Mouse (Mus musculus): ENCODE data around the gene Tenm3. TPM values are rescaled to one million over a fixed set of nuclear protein-coding genes. Genes with fewer than 3 reads are reported as not detected.

Gene Tenm3
- polyA plus RNA-seq, 1 experiment from 2014 or later = 7.0 TPM

GRCm38 (mm10) chr8:48740147-48740881 is 103.4 kb downstream of the Tenm3 start:
- Histone ChIP-seq H3K27ac (replicated peaks) (no peak overlapping the region), H3K4me2 (peak overlapping the region; percentile 38), H3K27me3 (replicated peaks) (0 out of 2 replicates have a peak, but pooled peaks cover 4% of the 10 kb centered on the region), H3K4me1 (peaks cover 5% of the 10 kb centered on the region; the same call in 1 of the 2 replicates), H3K36me3 (no peaks in the 10 kb centered on the region), H3K4me3 (no peak overlapping the region), H3K9me3 (no peaks in the 10 kb centered on the region), H3K9ac (no peak overlapping the region)
- 64% methylated on average over 23 of the region's 23 CpGs for WGBS
- no peak for ATAC-seq (ENCODE audit: extremely low read depth, insufficient number of reproducible peaks, low FRiP score, low TSS enrichment)

DNA sequence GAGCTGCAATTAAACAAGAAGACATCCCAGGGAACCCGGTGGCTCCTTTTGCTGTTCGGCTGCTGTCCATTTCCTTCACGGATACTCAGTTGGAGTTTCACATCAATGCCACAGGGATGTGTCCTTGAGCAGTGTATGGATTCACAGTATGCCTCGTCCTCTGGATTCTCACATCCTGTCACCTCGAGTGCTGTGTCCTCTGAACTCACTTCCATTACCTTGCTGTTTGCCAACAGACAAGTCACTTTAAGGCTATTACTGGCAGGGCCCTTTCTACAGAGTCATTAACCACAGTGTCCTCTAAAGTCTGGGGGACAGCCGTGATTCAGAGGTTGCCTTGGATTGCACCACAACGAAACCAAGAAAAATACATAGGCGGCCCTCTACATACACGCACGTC is 110.0 kb downstream of the Tenm3 start:
- no peaks in the 10 kb centered on the region for H3K9me3 ChIP-seq
- no peak overlapping the region for H3K9ac ChIP-seq
- 0 out of 2 replicates have a peak, but pooled peaks cover under 1% of the 10 kb centered on the region for H3K27me3 ChIP-seq (replicated peaks)
- no peaks in the 10 kb centered on the region for H3K36me3 ChIP-seq
- WGBS = 69% methylated on average over 10 of the region's 10 CpGs
- H3K4me2 ChIP-seq = no peak overlapping the region
- ATAC-seq (ENCODE audit: extremely low read depth, insufficient number of reproducible peaks, low FRiP score, low TSS enrichment) = no peak
- no peaks in the 10 kb centered on the region for H3K4me1 ChIP-seq
- H3K27ac ChIP-seq (replicated peaks) = no peak overlapping the region
- H3K4me3 ChIP-seq = no peak overlapping the region

DNA sequence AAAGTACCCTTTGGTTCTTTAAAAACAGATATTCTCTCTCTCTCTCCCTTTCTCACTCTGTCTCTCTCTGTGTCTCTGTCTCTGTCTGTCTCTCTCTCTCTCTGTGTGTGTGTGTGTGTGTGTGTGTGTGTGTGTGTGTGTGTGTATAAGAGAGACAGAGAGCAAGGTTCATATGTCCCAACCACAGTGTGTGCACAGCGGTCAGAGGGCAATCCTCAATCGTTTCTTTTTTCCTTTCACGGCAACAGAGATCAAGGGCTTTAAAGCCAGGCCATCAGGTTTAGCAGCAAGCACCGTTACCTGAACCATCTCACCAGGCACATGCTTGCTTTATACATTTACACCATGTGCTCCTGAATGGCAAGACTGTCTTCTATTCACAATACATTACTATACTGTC is 110.7 kb downstream of the Tenm3 start:
- no peaks in the 10 kb centered on the region for H3K4me1 ChIP-seq
- H3K9ac ChIP-seq = no peak overlapping the region
- 76% methylated on average over 4 of the region's 4 CpGs for WGBS
- H3K4me2 ChIP-seq = no peak overlapping the region
- no peak overlapping the region for H3K27ac ChIP-seq (replicated peaks)
- no peaks in the 10 kb centered on the region for H3K36me3 ChIP-seq
- H3K4me3 ChIP-seq = no peak overlapping the region
- no peaks in the 10 kb centered on the region for H3K9me3 ChIP-seq
- H3K27me3 ChIP-seq (replicated peaks) = no peaks in the 10 kb centered on the region
- ATAC-seq (ENCODE audit: extremely low read depth, insufficient number of reproducible peaks, low FRiP score, low TSS enrichment) = no peak

DNA sequence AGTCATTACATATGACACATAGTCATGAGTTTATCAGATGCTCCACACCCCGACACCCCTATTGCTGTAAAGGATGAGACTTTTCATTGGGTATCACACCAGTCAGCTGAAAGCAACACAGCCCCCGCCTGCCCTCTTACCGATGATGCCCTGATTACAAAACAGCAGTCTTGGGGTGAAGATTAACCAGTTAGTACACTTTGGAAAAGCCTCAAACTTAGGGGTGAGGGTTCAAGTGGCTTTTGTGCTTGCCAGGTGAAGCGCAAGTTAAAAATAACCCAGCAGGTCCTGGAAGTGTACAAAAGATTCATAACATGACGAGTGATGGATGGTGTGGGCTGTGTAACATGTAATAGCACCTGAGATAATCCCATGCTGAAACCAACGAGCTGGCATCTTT is 113.0 kb downstream of the Tenm3 start:
- Histone ChIP-seq H3K9ac (no peak overlapping the region), H3K9me3 (no peaks in the 10 kb centered on the region), H3K4me3 (no peak overlapping the region), H3K27me3 (replicated peaks) (no peaks in the 10 kb centered on the region), H3K27ac (replicated peaks) (no peak overlapping the region), H3K4me2 (no peak overlapping the region), H3K4me1 (no peaks in the 10 kb centered on the region), H3K36me3 (no peaks in the 10 kb centered on the region)
- no peak for ATAC-seq (ENCODE audit: extremely low read depth, insufficient number of reproducible peaks, low FRiP score, low TSS enrichment)
- WGBS = 60% methylated on average over 6 of the region's 6 CpGs

GRCm38 (mm10) chr8:48728833-48729690 is 114.7 kb downstream of the Tenm3 start:
- Histone ChIP-seq H3K4me2 (no peak overlapping the region), H3K36me3 (no peaks in the 10 kb centered on the region), H3K9ac (no peak overlapping the region), H3K27me3 (replicated peaks) (no peaks in the 10 kb centered on the region), H3K4me1 (no peaks in the 10 kb centered on the region), H3K4me3 (no peak overlapping the region), H3K27ac (replicated peaks) (no peak overlapping the region), H3K9me3 (no peaks in the 10 kb centered on the region)
- ATAC-seq (ENCODE audit: extremely low read depth, insufficient number of reproducible peaks, low FRiP score, low TSS enrichment) = no peak
- WGBS = 79% methylated on average over 21 of the region's 21 CpGs

- no peaks in the 10 kb centered on the region for H3K27me3 ChIP-seq (replicated peaks)
- H3K4me2 ChIP-seq = no peak overlapping the region
- no peak for ATAC-seq (ENCODE audit: extremely low read depth, insufficient number of reproducible peaks, low FRiP score, low TSS enrichment)
- H3K27ac ChIP-seq (replicated peaks) = no peak overlapping the region
- no peaks in the 10 kb centered on the region for H3K36me3 ChIP-seq
- H3K4me1 ChIP-seq = no peaks in the 10 kb centered on the region
- H3K9ac ChIP-seq = no peak overlapping the region
- no peaks in the 10 kb centered on the region for H3K9me3 ChIP-seq
- WGBS = 92% methylated on average over 6 of the region's 6 CpGs
- no peak overlapping the region for H3K4me3 ChIP-seq
These were observed 115.7 kb downstream of the Tenm3 start for GRCm38 (mm10) chr8:48728006-48728405.

- Histone ChIP-seq H3K4me3 (no peak overlapping the region), H3K27ac (replicated peaks) (no peak overlapping the region), H3K36me3 (no peaks in the 10 kb centered on the region), H3K9ac (no peak overlapping the region), H3K9me3 (no peaks in the 10 kb centered on the region), H3K4me2 (no peak overlapping the region), H3K27me3 (replicated peaks) (no peaks in the 10 kb centered on the region), H3K4me1 (no peaks in the 10 kb centered on the region)
- 73% methylated on average over 14 of the region's 14 CpGs for WGBS
- no peak for ATAC-seq (ENCODE audit: extremely low read depth, insufficient number of reproducible peaks, low FRiP score, low TSS enrichment)
These were observed 121.0 kb downstream of the Tenm3 start for GRCm38 (mm10) chr8:48722744-48723143.

DNA sequence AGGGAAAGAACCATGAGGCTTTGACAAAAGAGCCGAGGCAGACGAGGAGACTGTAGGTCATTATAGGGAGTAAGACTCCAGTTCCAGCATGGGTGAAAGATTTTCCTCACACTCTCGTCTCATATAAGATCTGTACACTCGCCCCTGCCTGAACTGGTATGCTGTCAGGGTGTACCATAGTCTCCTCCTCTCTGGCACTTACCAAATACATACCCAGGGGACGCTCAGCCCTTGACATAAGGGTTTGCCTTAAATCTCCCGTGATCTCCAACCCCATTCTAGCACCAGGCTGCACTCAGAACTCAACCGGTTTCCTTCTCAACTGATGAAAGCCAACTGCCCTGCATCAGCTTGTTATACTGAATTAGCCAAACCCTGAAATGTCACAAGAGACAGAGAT is 121.4 kb downstream of the Tenm3 start:
- no peaks in the 10 kb centered on the region for H3K36me3 ChIP-seq
- H3K4me1 ChIP-seq = no peaks in the 10 kb centered on the region
- 80% methylated on average over 7 of the region's 7 CpGs for WGBS
- H3K4me2 ChIP-seq = no peak overlapping the region
- H3K9ac ChIP-seq = no peak overlapping the region
- no peak overlapping the region for H3K4me3 ChIP-seq
- H3K27ac ChIP-seq (replicated peaks) = no peak overlapping the region
- no peaks in the 10 kb centered on the region for H3K27me3 ChIP-seq (replicated peaks)
- no peaks in the 10 kb centered on the region for H3K9me3 ChIP-seq
- no peak for ATAC-seq (ENCODE audit: extremely low read depth, insufficient number of reproducible peaks, low FRiP score, low TSS enrichment)

- no peak overlapping the region for H3K4me3 ChIP-seq
- no peaks in the 10 kb centered on the region for H3K4me1 ChIP-seq
- no peaks in the 10 kb centered on the region for H3K9me3 ChIP-seq
- ATAC-seq (ENCODE audit: extremely low read depth, insufficient number of reproducible peaks, low FRiP score, low TSS enrichment) = no peak
- WGBS = 80% methylated on average over 12 of the region's 12 CpGs
- no peaks in the 10 kb centered on the region for H3K27me3 ChIP-seq (replicated peaks)
- H3K9ac ChIP-seq = no peak overlapping the region
- H3K27ac ChIP-seq (replicated peaks) = no peak overlapping the region
- H3K36me3 ChIP-seq = no peaks in the 10 kb centered on the region
- no peak overlapping the region for H3K4me2 ChIP-seq
These were observed 122.4 kb downstream of the Tenm3 start for GRCm38 (mm10) chr8:48721376-48721775.

DNA sequence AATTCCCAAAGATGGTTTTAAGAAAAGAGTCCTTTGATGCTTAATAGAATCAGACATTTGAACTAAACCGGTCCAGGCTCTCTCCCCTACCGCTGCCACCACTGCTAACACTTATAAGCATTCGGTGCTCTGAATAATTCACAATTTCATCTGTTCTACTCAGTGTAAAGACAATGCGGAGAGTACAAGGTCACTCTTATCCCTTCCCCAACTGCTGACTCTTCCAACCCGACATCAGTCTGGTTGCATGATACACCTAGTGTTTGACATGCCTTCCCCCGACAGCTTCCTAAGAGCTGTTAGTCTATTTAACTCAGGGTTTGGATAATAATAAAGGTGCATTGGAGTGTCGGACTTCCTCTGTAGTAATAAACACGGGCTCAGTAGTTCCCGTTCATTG is 128.1 kb downstream of the Tenm3 start:
- Histone ChIP-seq H3K9me3 (no peaks in the 10 kb centered on the region), H3K4me2 (no peak overlapping the region), H3K27ac (replicated peaks) (no peak overlapping the region), H3K9ac (no peak overlapping the region), H3K36me3 (no peaks in the 10 kb centered on the region), H3K4me1 (no peaks in the 10 kb centered on the region), H3K4me3 (no peak overlapping the region), H3K27me3 (replicated peaks) (no peaks in the 10 kb centered on the region)
- no peak for ATAC-seq (ENCODE audit: extremely low read depth, insufficient number of reproducible peaks, low FRiP score, low TSS enrichment)
- WGBS = 75% methylated on average over 9 of the region's 9 CpGs

DNA sequence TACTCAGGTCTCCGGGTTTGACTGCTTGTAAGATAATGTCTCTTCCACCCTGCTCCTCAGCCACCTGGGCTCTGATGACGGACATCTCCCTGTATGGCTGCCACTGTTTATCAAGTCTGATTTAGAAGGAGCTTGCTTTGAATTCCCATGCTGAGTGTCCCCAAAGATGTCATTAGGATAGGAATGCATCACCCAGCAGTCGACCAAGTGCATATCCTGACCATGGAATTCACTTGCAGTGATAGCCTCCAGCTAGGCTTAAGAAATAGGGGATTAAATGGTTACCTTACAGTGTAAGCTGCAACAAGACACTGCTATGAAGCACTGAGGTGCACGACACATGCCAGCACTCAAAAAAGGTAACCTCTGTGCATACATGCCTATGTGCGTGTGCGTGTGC is 137.1 kb downstream of the Tenm3 start:
- Histone ChIP-seq H3K27me3 (replicated peaks) (no peaks in the 10 kb centered on the region), H3K4me2 (no peak overlapping the region), H3K36me3 (no peaks in the 10 kb centered on the region), H3K27ac (replicated peaks) (no peak overlapping the region), H3K9me3 (peaks cover 4% of the 10 kb centered on the region; the same call in 1 of the 2 replicates), H3K9ac (no peak overlapping the region), H3K4me1 (no peaks in the 10 kb centered on the region), H3K4me3 (no peak overlapping the region)
- no peak for ATAC-seq (ENCODE audit: extremely low read depth, insufficient number of reproducible peaks, low FRiP score, low TSS enrichment)
- WGBS = 74% methylated on average over 6 of the region's 6 CpGs
